Mouse (Mus musculus): ENCODE data around the gene Cnot6. TPM values are rescaled to one million over a fixed set of nuclear protein-coding genes. Genes with fewer than 3 reads are reported as not detected.

Cnot6 gene
- polyA plus RNA-seq, 1 experiment from 2014 or later = 76.0 TPM

- H3K27me3 ChIP-seq (ENCODE audit: insufficient read depth, low read length) = no peaks in the 10 kb centered on the region
- no peaks in the 10 kb centered on the region for H3K36me3 ChIP-seq (ENCODE audit: insufficient read depth)
- no peak overlapping the region for H3K9ac ChIP-seq
- ATAC-seq (ENCODE audit: insufficient read depth) (no peak), DNase-seq (peak; percentile 85)
- H3K4me1 ChIP-seq (ENCODE audit: insufficient read depth) = no peaks in the 10 kb centered on the region
- H3K27ac ChIP-seq (ENCODE audit: low read depth) = no peak overlapping the region
- no peak overlapping the region for H3K4me3 ChIP-seq (ENCODE audit: low read depth, low read length)
- peak; percentile 87 for TF ChIP-seq CTCF (IDR thresholded peaks at IDR 0.05; ENCODE audit: low read depth)
- no peak overlapping the region for H3K4me2 ChIP-seq
- 6% methylated on average over 3 of the region's 3 CpGs for WGBS
- no peaks in the 10 kb centered on the region for H3K9me3 ChIP-seq (ENCODE audit: low read depth, low read length)
These were observed 15.4 kb upstream of the Cnot6 start for GRCm38 (mm10) chr11:49727877-49728276.

GRCm38 (mm10) chr11:49726800-49727199 lies 14.3 kb upstream of the Cnot6 start:
- H3K9me3 ChIP-seq (ENCODE audit: low read depth, low read length) = no peaks in the 10 kb centered on the region
- 56% methylated on average over 8 of the region's 8 CpGs for WGBS
- no peak overlapping the region for H3K4me3 ChIP-seq (ENCODE audit: low read depth, low read length)
- no peak overlapping the region for H3K9ac ChIP-seq
- no peak for TF ChIP-seq CTCF (IDR thresholded peaks at IDR 0.05; ENCODE audit: low read depth)
- ATAC-seq (ENCODE audit: insufficient read depth) = no peak
- no peaks in the 10 kb centered on the region for H3K27me3 ChIP-seq (ENCODE audit: insufficient read depth, low read length)
- H3K4me2 ChIP-seq = no peak overlapping the region
- H3K36me3 ChIP-seq (ENCODE audit: insufficient read depth) = no peaks in the 10 kb centered on the region
- no peak overlapping the region for H3K27ac ChIP-seq (ENCODE audit: low read depth)
- peak; percentile 31 for DNase-seq
- no peaks in the 10 kb centered on the region for H3K4me1 ChIP-seq (ENCODE audit: insufficient read depth)

GRCm38 (mm10) chr11:49724676-49725075 lies 12.2 kb upstream of the Cnot6 start:
- H3K4me3 ChIP-seq (ENCODE audit: low read depth, low read length) = no peak overlapping the region
- H3K9me3 ChIP-seq (ENCODE audit: low read depth, low read length) = no peaks in the 10 kb centered on the region
- no peaks in the 10 kb centered on the region for H3K27me3 ChIP-seq (ENCODE audit: insufficient read depth, low read length)
- no peaks in the 10 kb centered on the region for H3K36me3 ChIP-seq (ENCODE audit: insufficient read depth)
- no peak for TF ChIP-seq CTCF (IDR thresholded peaks at IDR 0.05; ENCODE audit: low read depth)
- H3K9ac ChIP-seq = no peak overlapping the region
- no peak overlapping the region for H3K4me2 ChIP-seq
- no peaks in the 10 kb centered on the region for H3K4me1 ChIP-seq (ENCODE audit: insufficient read depth)
- 76% methylated on average over 2 of the region's 2 CpGs for WGBS
- no peak overlapping the region for H3K27ac ChIP-seq (ENCODE audit: low read depth)
- ATAC-seq (ENCODE audit: insufficient read depth) = no peak
- no peak for DNase-seq

GRCm38 (mm10) chr11:49723281-49723680 lies 10.8 kb upstream of the Cnot6 start:
- Histone ChIP-seq H3K4me2 (no peak overlapping the region), H3K4me3 (ENCODE audit: low read depth, low read length) (no peak overlapping the region), H3K36me3 (ENCODE audit: insufficient read depth) (no peaks in the 10 kb centered on the region), H3K9ac (no peak overlapping the region), H3K27me3 (ENCODE audit: insufficient read depth, low read length) (no peaks in the 10 kb centered on the region), H3K27ac (ENCODE audit: low read depth) (no peak overlapping the region), H3K4me1 (ENCODE audit: insufficient read depth) (no peaks in the 10 kb centered on the region), H3K9me3 (ENCODE audit: low read depth, low read length) (no peaks in the 10 kb centered on the region)
- TF ChIP-seq CTCF (IDR thresholded peaks at IDR 0.05; ENCODE audit: low read depth) = no peak
- ATAC-seq (ENCODE audit: insufficient read depth) (no peak), DNase-seq (no peak)
- 78% methylated on average over 2 of the region's 2 CpGs for WGBS

- Histone ChIP-seq H3K9ac (no peak overlapping the region), H3K4me1 (ENCODE audit: insufficient read depth) (no peaks in the 10 kb centered on the region), H3K27ac (ENCODE audit: low read depth) (no peak overlapping the region), H3K36me3 (ENCODE audit: insufficient read depth) (no peaks in the 10 kb centered on the region), H3K4me2 (no peak overlapping the region), H3K9me3 (ENCODE audit: low read depth, low read length) (no peaks in the 10 kb centered on the region), H3K27me3 (ENCODE audit: insufficient read depth, low read length) (no peaks in the 10 kb centered on the region), H3K4me3 (ENCODE audit: low read depth, low read length) (no peak overlapping the region)
- 84% methylated on average over 6 of the region's 6 CpGs for WGBS
- ATAC-seq (ENCODE audit: insufficient read depth) (no peak), DNase-seq (no peak)
- no peak for TF ChIP-seq CTCF (IDR thresholded peaks at IDR 0.05; ENCODE audit: low read depth)
These were observed 10.2 kb upstream of the Cnot6 start for GRCm38 (mm10) chr11:49722692-49723091.

GRCm38 (mm10) chr11:49721358-49721757 lies 8.8 kb upstream of the Cnot6 start:
- no peaks in the 10 kb centered on the region for H3K9me3 ChIP-seq (ENCODE audit: low read depth, low read length)
- ATAC-seq (ENCODE audit: insufficient read depth) = no peak
- WGBS = 74% methylated on average over 1 of the region's 1 CpGs
- H3K9ac ChIP-seq = no peak overlapping the region
- H3K27ac ChIP-seq (ENCODE audit: low read depth) = no peak overlapping the region
- no peak for DNase-seq
- H3K4me3 ChIP-seq (ENCODE audit: low read depth, low read length) = no peak overlapping the region
- H3K4me1 ChIP-seq (ENCODE audit: insufficient read depth) = no peaks in the 10 kb centered on the region
- TF ChIP-seq CTCF (IDR thresholded peaks at IDR 0.05; ENCODE audit: low read depth) = no peak
- no peak overlapping the region for H3K4me2 ChIP-seq
- no peaks in the 10 kb centered on the region for H3K27me3 ChIP-seq (ENCODE audit: insufficient read depth, low read length)
- H3K36me3 ChIP-seq (ENCODE audit: insufficient read depth) = no peaks in the 10 kb centered on the region

- H3K4me1 ChIP-seq (ENCODE audit: insufficient read depth) = no peaks in the 10 kb centered on the region
- no peak for ATAC-seq (ENCODE audit: insufficient read depth)
- H3K27me3 ChIP-seq (ENCODE audit: insufficient read depth, low read length) = no peaks in the 10 kb centered on the region
- no peak for DNase-seq
- no peak overlapping the region for H3K27ac ChIP-seq (ENCODE audit: low read depth)
- H3K36me3 ChIP-seq (ENCODE audit: insufficient read depth) = no peaks in the 10 kb centered on the region
- no peak overlapping the region for H3K4me3 ChIP-seq (ENCODE audit: low read depth, low read length)
- no peaks in the 10 kb centered on the region for H3K9me3 ChIP-seq (ENCODE audit: low read depth, low read length)
- WGBS = 78% methylated on average over 8 of the region's 8 CpGs
- no peak overlapping the region for H3K9ac ChIP-seq
- no peak overlapping the region for H3K4me2 ChIP-seq
- TF ChIP-seq CTCF (IDR thresholded peaks at IDR 0.05; ENCODE audit: low read depth) = no peak
These were observed 7.1 kb upstream of the Cnot6 start for GRCm38 (mm10) chr11:49719466-49720151.

Measured in lung, embryonic 14.5 days (tissue).